Mouse (Mus musculus): ENCODE measurements at regions not wholly inside any gene's neighbourhood (a gene's known extent, or its start where the extent isn't known, plus 50 kb on each side); places are given as distances from the start of the nearest gene placed in this dataset.

GRCm38 (mm10) chr3:120983556-120984270, 187.8 kb downstream of the Rwdd3 start:
- Histone ChIP-seq H3K36me3 (ENCODE audit: control insufficient read depth, insufficient read depth, low read length) (no peaks in the 10 kb centered on the region), H3K79me2 (replicated peaks; ENCODE audit: control insufficient read depth, insufficient read depth, low read length) (no peaks in the 10 kb centered on the region), H3K9ac (ENCODE audit: low read depth, low read length) (no peak overlapping the region), H3K27ac (no peak overlapping the region), H3K27me3 (ENCODE audit: control insufficient read depth, insufficient read depth, low read length) (no peaks in the 10 kb centered on the region), H3K4me3 (no peak overlapping the region), H3K4me1 (ENCODE audit: control insufficient read depth, insufficient read depth, low read length) (no peaks in the 10 kb centered on the region)
- WGBS = 61% methylated on average over 17 of the region's 17 CpGs
- intact Hi-C loops (cut with DNase I) = no loop called here
- DNase-seq = no peak
- TF ChIP-seq CTCF (IDR thresholded peaks at IDR 0.05) (no peak), EP300 (IDR thresholded peaks at IDR 0.05; ENCODE audit: insufficient read depth, low read depth, low read length) (no peak), POLR2A (IDR thresholded peaks at IDR 0.05; ENCODE audit: insufficient read depth, low read depth, low read length) (no peak)

- Histone ChIP-seq H3K4me1 (ENCODE audit: control insufficient read depth, insufficient read depth, low read length) (no peaks in the 10 kb centered on the region), H3K27me3 (ENCODE audit: control insufficient read depth, insufficient read depth, low read length) (no peaks in the 10 kb centered on the region), H3K9ac (ENCODE audit: low read depth, low read length) (no peak overlapping the region), H3K79me2 (replicated peaks; ENCODE audit: control insufficient read depth, insufficient read depth, low read length) (no peaks in the 10 kb centered on the region), H3K4me3 (no peak overlapping the region), H3K36me3 (ENCODE audit: control insufficient read depth, insufficient read depth, low read length) (no peaks in the 10 kb centered on the region), H3K27ac (no peak overlapping the region)
- TF ChIP-seq POLR2A (IDR thresholded peaks at IDR 0.05; ENCODE audit: insufficient read depth, low read depth, low read length) (no peak), CTCF (IDR thresholded peaks at IDR 0.05) (no peak), EP300 (IDR thresholded peaks at IDR 0.05; ENCODE audit: insufficient read depth, low read depth, low read length) (no peak)
- WGBS = 33% methylated on average over 10 of the region's 10 CpGs
- no peak for DNase-seq
- intact Hi-C loops (cut with DNase I) = no loop called here
Observed at GRCm38 (mm10) chr3:120982795-120983555, 188.5 kb downstream of the Rwdd3 start.

DNA sequence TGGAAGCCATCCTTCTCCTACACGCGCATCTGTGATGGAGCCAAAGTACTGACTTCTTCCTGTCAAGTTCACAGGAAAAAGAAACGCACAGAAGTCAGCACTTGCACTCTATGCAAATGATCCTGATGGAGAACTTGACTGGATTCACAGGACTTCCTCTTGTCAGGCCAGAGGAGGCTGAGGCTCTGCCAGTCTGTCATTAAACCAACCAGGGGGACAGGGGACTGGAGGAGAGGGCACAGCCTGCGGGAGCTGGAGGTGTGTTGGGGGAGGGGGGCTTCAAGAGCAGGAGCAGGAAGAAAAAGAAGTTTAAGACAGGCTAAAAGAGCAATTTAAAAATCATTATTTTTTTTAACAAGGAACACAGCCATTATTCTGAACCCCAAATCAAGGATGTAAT, 189.3 kb downstream of the Rwdd3 start:
- H3K27me3 ChIP-seq (ENCODE audit: control insufficient read depth, insufficient read depth, low read length) = no peaks in the 10 kb centered on the region
- WGBS = 33% methylated on average over 4 of the region's 4 CpGs
- no peak overlapping the region for H3K27ac ChIP-seq
- no peak overlapping the region for H3K9ac ChIP-seq (ENCODE audit: low read depth, low read length)
- H3K79me2 ChIP-seq (replicated peaks; ENCODE audit: control insufficient read depth, insufficient read depth, low read length) = no peaks in the 10 kb centered on the region
- no peaks in the 10 kb centered on the region for H3K4me1 ChIP-seq (ENCODE audit: control insufficient read depth, insufficient read depth, low read length)
- intact Hi-C loops (cut with DNase I) = no loop called here
- TF ChIP-seq EP300 (IDR thresholded peaks at IDR 0.05; ENCODE audit: insufficient read depth, low read depth, low read length) (no peak), POLR2A (IDR thresholded peaks at IDR 0.05; ENCODE audit: insufficient read depth, low read depth, low read length) (no peak), CTCF (IDR thresholded peaks at IDR 0.05) (no peak)
- no peak for DNase-seq
- no peaks in the 10 kb centered on the region for H3K36me3 ChIP-seq (ENCODE audit: control insufficient read depth, insufficient read depth, low read length)
- no peak overlapping the region for H3K4me3 ChIP-seq

DNA sequence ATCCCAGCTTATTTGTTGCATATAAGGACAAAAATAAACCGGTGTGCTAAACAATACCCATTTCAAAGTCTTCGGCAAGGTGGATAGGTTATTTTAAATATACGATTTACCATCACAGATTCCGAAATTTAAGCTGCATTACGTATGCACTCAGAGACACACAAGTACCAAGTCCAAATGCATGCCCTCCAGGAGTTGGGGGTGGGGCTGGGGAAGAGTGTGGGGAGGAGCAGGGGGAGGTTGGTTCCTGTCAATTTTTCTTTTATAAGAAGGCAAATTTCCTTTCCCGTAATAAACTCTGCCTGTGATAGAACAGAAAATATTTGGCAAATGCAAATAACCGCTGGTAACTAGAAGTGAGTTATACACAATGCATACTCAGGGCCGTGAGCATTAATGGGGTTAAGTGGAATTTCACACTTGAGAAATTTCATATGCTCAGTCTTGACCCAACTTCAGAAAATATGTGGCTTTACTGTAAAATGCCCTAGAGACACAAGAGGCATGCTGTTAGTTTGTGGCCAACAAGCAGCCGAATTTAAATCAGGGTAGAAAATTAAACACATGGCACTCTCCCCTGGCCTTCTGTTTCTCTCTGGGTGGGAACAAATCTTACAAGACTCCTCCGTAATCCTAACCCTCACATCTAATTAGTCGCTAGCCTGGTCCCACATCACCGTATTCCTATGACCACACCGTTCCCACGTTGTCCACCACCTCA, 200.6 kb downstream of the Rwdd3 start:
- Histone ChIP-seq H3K9ac (ENCODE audit: low read depth, low read length) (no peak overlapping the region), H3K4me1 (ENCODE audit: control insufficient read depth, insufficient read depth, low read length) (no peaks in the 10 kb centered on the region), H3K27ac (no peak overlapping the region), H3K27me3 (ENCODE audit: control insufficient read depth, insufficient read depth, low read length) (no peaks in the 10 kb centered on the region), H3K36me3 (ENCODE audit: control insufficient read depth, insufficient read depth, low read length) (no peaks in the 10 kb centered on the region), H3K79me2 (replicated peaks; ENCODE audit: control insufficient read depth, insufficient read depth, low read length) (no peaks in the 10 kb centered on the region), H3K4me3 (no peak overlapping the region)
- 72% methylated on average over 14 of the region's 14 CpGs for WGBS
- no peak for DNase-seq
- no peak for TF ChIP-seq CTCF (IDR thresholded peaks at IDR 0.05)
- no peak for TF ChIP-seq POLR2A (IDR thresholded peaks at IDR 0.05; ENCODE audit: insufficient read depth, low read depth, low read length)
- TF ChIP-seq EP300 (IDR thresholded peaks at IDR 0.05; ENCODE audit: insufficient read depth, low read depth, low read length) = no peak
- intact Hi-C loops (cut with DNase I) = no loop called here

DNA sequence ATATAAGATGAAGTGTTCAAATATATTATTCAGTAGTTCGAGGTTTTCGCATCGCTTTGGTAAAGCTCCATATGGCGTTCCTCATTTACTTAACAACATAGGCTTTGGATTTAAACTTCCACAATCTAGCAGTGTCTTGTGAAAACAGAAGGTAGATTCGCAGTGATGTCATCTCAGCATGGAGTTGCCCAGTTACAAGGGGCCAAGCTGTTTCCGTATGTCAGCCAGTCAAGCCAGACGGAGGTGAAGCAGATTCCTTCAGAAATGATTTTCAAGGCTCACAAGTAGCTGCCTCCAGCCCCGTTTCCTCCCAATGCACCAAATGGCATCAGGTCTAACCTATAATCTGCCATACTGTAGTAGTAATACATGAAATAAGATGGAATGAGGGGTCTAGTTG, 224.6 kb downstream of the Rwdd3 start:
- no peaks in the 10 kb centered on the region for H3K79me2 ChIP-seq (replicated peaks; ENCODE audit: control insufficient read depth, insufficient read depth, low read length)
- 88% methylated on average over 8 of the region's 8 CpGs for WGBS
- no peak for DNase-seq

More for the DNA sequence above, 224.6 kb downstream of the Rwdd3 start:
- H3K36me3 ChIP-seq (ENCODE audit: control insufficient read depth, insufficient read depth, low read length) = no peaks in the 10 kb centered on the region
- no peaks in the 10 kb centered on the region for H3K27me3 ChIP-seq (ENCODE audit: control insufficient read depth, insufficient read depth, low read length)
- intact Hi-C loops (cut with DNase I) = no loop called here
- no peak overlapping the region for H3K4me3 ChIP-seq
- no peak overlapping the region for H3K9ac ChIP-seq (ENCODE audit: low read depth, low read length)
- no peak overlapping the region for H3K27ac ChIP-seq
- TF ChIP-seq POLR2A (IDR thresholded peaks at IDR 0.05; ENCODE audit: insufficient read depth, low read depth, low read length) (no peak), EP300 (IDR thresholded peaks at IDR 0.05; ENCODE audit: insufficient read depth, low read depth, low read length) (no peak), CTCF (IDR thresholded peaks at IDR 0.05) (no peak)
- no peaks in the 10 kb centered on the region for H3K4me1 ChIP-seq (ENCODE audit: control insufficient read depth, insufficient read depth, low read length)
